Comparison of ENCODE assay signal across 1 mouse cellular context in genomic region chr17:34179913-34180859, GRCm38 (mm10).
TF ChIP-seq lines count a peak whose summit lies in the region.

No protein-coding gene starts in this region.

TF ChIP-seq in CH12.LX, 34 proteins besides CTCF, POLR2A, EP300 and RAD21:
- TF ChIP-seq GABPA (IDR thresholded peaks at IDR 0.05; ENCODE audit: insufficient replicate concordance, low read depth, low read length) = no peak
- peak; percentile 100 for TF ChIP-seq IRF4 (IDR thresholded peaks at IDR 0.05; ENCODE audit: low read depth, low read length)
- peak; percentile 94 for TF ChIP-seq SIN3A (IDR thresholded peaks at IDR 0.05; ENCODE audit: low read length)
- peak; percentile 94 for TF ChIP-seq POLR2AphosphoS2 (IDR thresholded peaks at IDR 0.05; ENCODE audit: low read depth, low read length)
- TF ChIP-seq MAFK (IDR thresholded peaks at IDR 0.05; ENCODE audit: insufficient replicate concordance, low read length) = peak; percentile 20; the same call in 1 of the 2 replicates
- TF ChIP-seq MAZ (IDR thresholded peaks at IDR 0.05; ENCODE audit: low read depth, low read length) = peak; percentile 27; the same call in 1 of the 2 replicates
- TF ChIP-seq NRF1 (IDR thresholded peaks at IDR 0.05; ENCODE audit: low read depth, low read length) = 0 out of 2 replicates have a peak, but pooled peaks have one; percentile 26
- TF ChIP-seq HCFC1 (IDR thresholded peaks at IDR 0.05; ENCODE audit: low read depth, low read length) = peak; percentile 33; the same call in 1 of the 2 replicates
- TF ChIP-seq ETS1 (conservative IDR thresholded peaks at IDR 0.05; ENCODE audit: low read depth, low read length) = peak; percentile 84
- peak; percentile 97 for TF ChIP-seq UBTF (IDR thresholded peaks at IDR 0.05; ENCODE audit: low read depth, low read length)
- TF ChIP-seq ZC3H11A (IDR thresholded peaks at IDR 0.05; ENCODE audit: low read depth, low read length) = no peak
- no peak for TF ChIP-seq PAX5 (IDR thresholded peaks at IDR 0.05; ENCODE audit: low read length)
- TF ChIP-seq TCF12 (IDR thresholded peaks at IDR 0.05; ENCODE audit: low read depth, low read length) = peak; percentile 93
- TF ChIP-seq MEF2A (IDR thresholded peaks at IDR 0.05; ENCODE audit: borderline replicate concordance, low read depth, low read length) = peak; percentile 75
- peak; percentile 96 for TF ChIP-seq MXI1 (IDR thresholded peaks at IDR 0.05; ENCODE audit: low read depth, low read length)
- peak; percentile 74 for TF ChIP-seq CHD2 (IDR thresholded peaks at IDR 0.05; ENCODE audit: low read length)
- TF ChIP-seq SMC3 (IDR thresholded peaks at IDR 0.05; ENCODE audit: low read depth, low read length) = no peak
- 0 out of 2 replicates have a peak, but pooled peaks have one; percentile 42 for TF ChIP-seq KAT2A (IDR thresholded peaks at IDR 0.05; ENCODE audit: insufficient replicate concordance, low read length)
- TF ChIP-seq MAX (IDR thresholded peaks at IDR 0.05; ENCODE audit: low read length) = peak; percentile 99
- TF ChIP-seq JUND (conservative IDR thresholded peaks at IDR 0.05; ENCODE audit: low read depth, low read length) = peak; percentile 82; the same call in 1 of the 2 replicates
- TF ChIP-seq CHD1 (IDR thresholded peaks at IDR 0.05; ENCODE audit: low read depth, low read length) = no peak; the same call in none of the 2 replicates
- TF ChIP-seq ZNF384 (IDR thresholded peaks at IDR 0.05; ENCODE audit: low read depth, low read length) = peak; percentile 63
- peak; percentile 71 for TF ChIP-seq NELFE (IDR thresholded peaks at IDR 0.05; ENCODE audit: low read depth, low read length)
- TF ChIP-seq E2F4 (IDR thresholded peaks at IDR 0.05; ENCODE audit: insufficient replicate concordance, low read depth, low read length) = 0 out of 2 replicates have a peak, but pooled peaks have one; percentile 49
- peak; percentile 52 for TF ChIP-seq USF2 (conservative IDR thresholded peaks at IDR 0.05; ENCODE audit: low read depth, low read length)
- peak; percentile 76 for TF ChIP-seq RCOR1 (conservative IDR thresholded peaks at IDR 0.05; ENCODE audit: low read depth, low read length)
- TF ChIP-seq BHLHE40 (IDR thresholded peaks at IDR 0.05; ENCODE audit: low read depth, low read length) = peak; percentile 57
- no peak for TF ChIP-seq ZKSCAN1 (IDR thresholded peaks at IDR 0.05; ENCODE audit: borderline replicate concordance, low read depth, low read length)
- TF ChIP-seq ELF1 (IDR thresholded peaks at IDR 0.05; ENCODE audit: low read depth, low read length) = peak; percentile 41; the same call in 1 of the 2 replicates
- TF ChIP-seq USF1 (IDR thresholded peaks at IDR 0.05; ENCODE audit: low read depth, low read length) = peak; percentile 71
- TF ChIP-seq ZMIZ1 (IDR thresholded peaks at IDR 0.05; ENCODE audit: low read depth, low read length) = 0 out of 2 replicates have a peak, but pooled peaks have one; percentile 48
- TF ChIP-seq JUN (IDR thresholded peaks at IDR 0.05; ENCODE audit: insufficient read depth, low read depth, low read length) = peak; percentile 84
- peak; percentile 58; the same call in 1 of the 2 replicates for TF ChIP-seq TBP (conservative IDR thresholded peaks at IDR 0.05; ENCODE audit: low read depth, low read length)
- peak; percentile 99 for TF ChIP-seq MYC (IDR thresholded peaks at IDR 0.05; ENCODE audit: low read depth, low read length)
